Comparison of ENCODE assay signal across 12 mouse cellular contexts in the genomic region with DNA sequence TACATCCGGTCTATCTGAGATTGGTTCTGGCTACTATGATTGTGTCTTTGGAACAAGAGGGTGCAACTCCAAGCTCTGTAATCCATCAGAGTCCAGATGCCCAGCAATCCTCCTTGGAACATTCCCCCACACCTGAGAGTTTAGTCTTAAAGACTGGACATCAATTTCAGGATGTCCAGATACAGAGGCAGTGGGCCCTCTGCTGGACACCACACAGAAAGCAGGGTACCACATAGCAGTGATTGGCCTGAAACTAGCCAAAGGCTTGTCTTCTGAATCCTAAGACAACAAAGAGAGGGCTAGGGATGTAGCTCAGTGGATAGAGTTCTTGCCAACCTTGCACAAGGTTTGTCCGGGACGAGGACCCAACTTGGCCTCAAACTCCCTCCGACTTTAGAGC. TPM values are rescaled to one million over a fixed set of nuclear protein-coding genes. Genes with fewer than 3 reads are reported as not detected.
A peak's percentile ranks its signal among the peaks of the same experiment; 100 is the strongest.
DNase-seq lines count a peak whose midpoint lies in the region; ATAC-seq and TF ChIP-seq lines count a peak whose summit lies in the region.
"Had no signal": no experiment of that assay in that cellular context is flagged by ENCODE, and none has a peak within 500 bp of the region (broad histone marks: within the 10 kb centered on the region; RNA-seq: fewer than 3 reads in every experiment).

No protein-coding gene starts in this region.

- intact Hi-C loops in left cerebral cortex, adult 2 months (cut with DNase I), result loop anchor here (10.0 kb wide), 1 partner anchor 428 kb away; no protein-coding TSS in a partner anchor
- intact Hi-C loops in gastrocnemius, postnatal 36 days (cut with DNase I), result loop anchor here (5.0 kb wide), 1 partner anchor 230 kb away; no protein-coding TSS in a partner anchor

- H3K36me3 ChIP-seq in forebrain, embryonic 14.5 days (ENCODE audit: control insufficient read depth, insufficient read depth, low read length), result no peaks in the 10 kb centered on the region
- no peaks in the 10 kb centered on the region for H3K36me3 ChIP-seq in forebrain, embryonic 12.5 days (replicated peaks)
- no peaks in the 10 kb centered on the region for H3K36me3 ChIP-seq in E14TG2a.4 (ENCODE audit: insufficient read depth, low read length)
- no peaks in the 10 kb centered on the region for H3K36me3 ChIP-seq in embryonic facial prominence, embryonic 11.5 days (replicated peaks; ENCODE audit: control insufficient read depth, insufficient read depth, low read depth, low read length)
- H3K36me3 ChIP-seq: G1E had no signal

- H3K4me1 ChIP-seq in forebrain, embryonic 14.5 days (ENCODE audit: control insufficient read depth, insufficient read depth, low read length), result no peaks in the 10 kb centered on the region
- H3K4me1 ChIP-seq in forebrain, embryonic 12.5 days, result no peaks in the 10 kb centered on the region
- 0 out of 2 replicates have a peak, but pooled peaks cover 4% of the 10 kb centered on the region for H3K4me1 ChIP-seq in E14TG2a.4 (replicated peaks; ENCODE audit: low read depth, low read length)
- H3K4me1 ChIP-seq in embryonic facial prominence, embryonic 11.5 days (ENCODE audit: control insufficient read depth, insufficient read depth, low read length), result no peaks in the 10 kb centered on the region

- H3K9ac ChIP-seq in forebrain, embryonic 14.5 days (ENCODE audit: low read length), result no peak overlapping the region
- H3K9ac ChIP-seq in forebrain, embryonic 12.5 days, result no peak overlapping the region
- no peak overlapping the region for H3K9ac ChIP-seq in embryonic facial prominence, embryonic 11.5 days (replicated peaks; ENCODE audit: low read length)

- no peak overlapping the region for H3K4me2 ChIP-seq in forebrain, embryonic 14.5 days (ENCODE audit: low read length)
- H3K4me2 ChIP-seq in forebrain, embryonic 12.5 days, result no peak overlapping the region
- no peak overlapping the region for H3K4me2 ChIP-seq in embryonic facial prominence, embryonic 11.5 days (ENCODE audit: low read depth, low read length)

- ATAC-seq in forebrain, embryonic 14.5 days, result no peak
- ATAC-seq in forebrain, embryonic 12.5 days (ENCODE audit: low FRiP score), result no peak
- ATAC-seq in embryonic facial prominence, embryonic 11.5 days (replicated peaks; ENCODE audit: insufficient number of reproducible peaks, low FRiP score, low TSS enrichment, low read depth), result no peak

- 71% methylated on average over 4 of the region's 4 CpGs for WGBS in forebrain, embryonic 14.5 days
- 83% methylated on average over 4 of the region's 4 CpGs for WGBS in forebrain, embryonic 12.5 days
- WGBS in embryonic facial prominence, embryonic 11.5 days, result 73% methylated on average over 4 of the region's 4 CpGs

- no peaks in the 10 kb centered on the region for H3K27me3 ChIP-seq in forebrain, embryonic 14.5 days (replicated peaks; ENCODE audit: control insufficient read depth, insufficient read depth, low read length)
- no peaks in the 10 kb centered on the region for H3K27me3 ChIP-seq in forebrain, embryonic 12.5 days
- no peaks in the 10 kb centered on the region for H3K27me3 ChIP-seq in E14TG2a.4 (ENCODE audit: insufficient read depth, low read length)
- no peaks in the 10 kb centered on the region for H3K27me3 ChIP-seq in embryonic facial prominence, embryonic 11.5 days (ENCODE audit: control insufficient read depth, insufficient read depth, low read length)

- peak; percentile 71 for TF ChIP-seq CTCF in left cerebral cortex, adult 2 months (IDR thresholded peaks at IDR 0.05)
- TF ChIP-seq CTCF in E14TG2a.4 (conservative IDR thresholded peaks at IDR 0.05; ENCODE audit: low read length), result peak; percentile 20; the same call in 1 of the 2 replicates

- H3K9me3 ChIP-seq in forebrain, embryonic 14.5 days (replicated peaks; ENCODE audit: control insufficient read depth, low read length), result no peaks in the 10 kb centered on the region
- H3K9me3 ChIP-seq in forebrain, embryonic 12.5 days, result no peaks in the 10 kb centered on the region
- H3K9me3 ChIP-seq in E14TG2a.4 (ENCODE audit: low read length), result no peaks in the 10 kb centered on the region
- no peaks in the 10 kb centered on the region for H3K9me3 ChIP-seq in embryonic facial prominence, embryonic 11.5 days (replicated peaks; ENCODE audit: control insufficient read depth, low read length)
- H3K9me3 ChIP-seq: G1E had no signal

- no peak overlapping the region for H3K27ac ChIP-seq in forebrain, embryonic 14.5 days (ENCODE audit: low read depth, low read length)
- no peak overlapping the region for H3K27ac ChIP-seq in forebrain, embryonic 12.5 days
- H3K27ac ChIP-seq in left cerebral cortex, adult 2 months, result no peak overlapping the region
- H3K27ac ChIP-seq in embryonic facial prominence, embryonic 11.5 days (replicated peaks; ENCODE audit: low read depth, low read length), result no peak overlapping the region

- H3K4me3 ChIP-seq in forebrain, embryonic 14.5 days (ENCODE audit: low read depth, low read length), result no peak overlapping the region
- H3K4me3 ChIP-seq in forebrain, embryonic 12.5 days (replicated peaks), result no peak overlapping the region
- no peak overlapping the region for H3K4me3 ChIP-seq in left cerebral cortex, adult 2 months
- no peak overlapping the region for H3K4me3 ChIP-seq in E14TG2a.4 (replicated peaks; ENCODE audit: low read length)
- no peak overlapping the region for H3K4me3 ChIP-seq in embryonic facial prominence, embryonic 11.5 days (ENCODE audit: low read depth, low read length)

- DNase-seq in forebrain, embryonic 14.5 days (ENCODE audit: low spot score), result peak; percentile 34
- DNase-seq in left cerebral cortex, adult 2 months (ENCODE audit: extremely low spot score in 1 of 2, low spot score in 2 of 2), result no peak
- no peak for DNase-seq in left cerebral cortex, adult 8-10 months (ENCODE audit: low spot score in 2 of 2)
- DNase-seq in embryonic facial prominence, embryonic 11.5 days (ENCODE audit: low spot score), result peak; percentile 57
- DNase-seq in gastrocnemius, postnatal 36 days, result no peak
- no peak for DNase-seq in adrenal gland, adult 2 months
- DNase-seq: layer of hippocampus, postnatal 36 days had no signal

RNA-seq across cellular contexts. Expression of gene Lamc3, which starts 25.5 kb away (rescaled TPM):
- 2.9 and 4.3 TPM in 2 replicates for polyA plus RNA-seq in forebrain, embryonic 14.5 days (2014; fragmentation: Nextera tagmentation; extraction: Ambion mirVana)
- 5.2 and 5.6 TPM in 2 replicates for polyA plus RNA-seq in forebrain, embryonic 12.5 days (2016; fragmentation: Nextera tagmentation; extraction: Ambion mirVana)
- total RNA-seq in left cerebral cortex, adult 2 months (2021), result 1 to 10 TPM; 6.9 to 8.8 TPM
- total RNA-seq in left cerebral cortex, adult 8-10 months (2022), result 1 to 10 TPM; 5.7 to 7.5 (median 6.6) TPM
- polyA plus RNA-seq in embryonic facial prominence, embryonic 11.5 days (2014; fragmentation: Nextera tagmentation; extraction: Ambion mirVana), result 0.84 and 1.2 TPM in 2 replicates
- 1 to 10 TPM in 1 of 2 experiments, under 1 TPM in 1; 0.41 to 1.0 TPM for total RNA-seq in gastrocnemius, postnatal 36 days (2021)
- total RNA-seq in adrenal gland, adult 2 months (2021), result 10 to 100 TPM; 12.2 to 17.1 TPM
- polyA plus RNA-seq in adrenal gland, adult 2 months (2012; rRNA removed), result 23.4 and 25.0 TPM in 2 replicates
- total RNA-seq: G1E; megakaryocyte progenitor cell, adult 5-6 weeks; neutrophil, adult 5-6 weeks had no signal
- polyA plus RNA-seq: G1E had no signal

RNA-seq across cellular contexts. Expression of gene Aif1l, which starts 37.4 kb away (rescaled TPM):
- polyA plus RNA-seq in forebrain, embryonic 14.5 days (2014; fragmentation: Nextera tagmentation; extraction: Ambion mirVana), result 53.4 and 66.3 TPM in 2 replicates
- 73.5 and 86.5 TPM in 2 replicates for polyA plus RNA-seq in forebrain, embryonic 12.5 days (2016; fragmentation: Nextera tagmentation; extraction: Ambion mirVana)
- total RNA-seq in left cerebral cortex, adult 2 months (2021), result 1 to 10 TPM; 3.6 to 4.8 TPM
- 1 to 10 TPM; 8.2 to 9.7 (median 9.2) TPM for total RNA-seq in left cerebral cortex, adult 8-10 months (2022)
- polyA plus RNA-seq in embryonic facial prominence, embryonic 11.5 days (2014; fragmentation: Nextera tagmentation; extraction: Ambion mirVana), result 83.5 and 84.3 TPM in 2 replicates
- 1 to 10 TPM; 3.2 to 4.5 TPM for total RNA-seq in gastrocnemius, postnatal 36 days (2021)
- 10 to 100 TPM; 20.7 to 81.0 TPM for total RNA-seq in adrenal gland, adult 2 months (2021)
- 16.2 and 16.3 TPM in 2 replicates for polyA plus RNA-seq in adrenal gland, adult 2 months (2012; rRNA removed)
- polyA plus RNA-seq: G1E had no signal

Comparison
In these comparisons a context has a peak if more than half of its experiments do, and no peak if none do; other contexts are left out.
1. DNase-seq: peak in forebrain, embryonic 14.5 days (single experiment) and embryonic facial prominence, embryonic 11.5 days (single experiment); none in left cerebral cortex, adult 2 months (0 of 2), left cerebral cortex, adult 8-10 months (0 of 2), gastrocnemius, postnatal 36 days (0 of 2) and adrenal gland, adult 2 months (single experiment).